Mouse (Mus musculus) testis, adult 2 months (tissue): ENCODE results near the gene Nudcd3. TPM values are rescaled to one million over a fixed set of nuclear protein-coding genes. Genes with fewer than 3 reads are reported as not detected.

Experiments
- H3K27ac ChIP-seq: fragments of 200-500 bp; 2 replicates; pipeline ENCODE4 v1.5.1; 2012; ENCODE audit warnings: low read depth, low read length; ENCODE audit not compliant: control insufficient read depth, insufficient read depth
- H3K27me3 ChIP-seq: fragments of 200-500 bp; 2 replicates; pipeline ENCODE4 v1.6.1; 2012; ENCODE audit warnings: mild to moderate bottlenecking, low read length, moderate library complexity; ENCODE audit not compliant: control insufficient read depth, insufficient read depth
- H3K36me3 ChIP-seq: fragments of 200-500 bp; 2 replicates; pipeline ENCODE4 v1.6.1; 2012; ENCODE audit warnings: mild to moderate bottlenecking, low read length; ENCODE audit not compliant: control insufficient read depth, insufficient read depth
- H3K4me1 ChIP-seq: fragments of 200-500 bp; 2 replicates; pipeline ENCODE4 v1.6.1; 2012; ENCODE audit warnings: low read length; ENCODE audit not compliant: control insufficient read depth, insufficient read depth
- H3K4me3 ChIP-seq: fragments of 200-500 bp; 2 replicates; pipeline ENCODE4 v1.5.1; 2012; ENCODE audit warnings: low read depth, mild to moderate bottlenecking, low read length, moderate library complexity, mixed read lengths; ENCODE audit not compliant: control insufficient read depth
- CTCF ChIP-seq: fragments of 200-500 bp; IDR thresholded peaks from 2 replicates; pipeline ENCODE4 v1.5.1; 2012; ENCODE audit warnings: low read depth, mild to moderate bottlenecking, inconsistent platforms, low read length, moderate library complexity; ENCODE audit not compliant: control insufficient read depth, insufficient read depth, insufficient replicate concordance
- POLR2A ChIP-seq: fragments of 200-500 bp; IDR thresholded peaks from 2 replicates; pipeline ENCODE4 v1.6.1; 2012; ENCODE audit warnings: low read depth, mild to moderate bottlenecking, inconsistent platforms, low read length, moderate library complexity; ENCODE audit not compliant: control insufficient read depth
- polyA plus RNA-seq: library from polyadenylated mRNA; depleted of rRNA; stranded (reverse); fragments of >200 nt; gene quantifications from 2 replicates; pipeline ENCODE4 v1.2.3, GENCODE M21; 2012; rRNA removed

Nudcd3 gene
- polyA plus RNA-seq, 1 experiment, result 23.5 TPM

GRCm38 (mm10) chr11:6065046-6065521, 135.1 kb downstream of the Nudcd3 start:
- Histone ChIP-seq H3K4me3 (peak overlapping the region; percentile 83), H3K27ac (no peak overlapping the region), H3K27me3 (no peaks in the 10 kb centered on the region), H3K4me1 (peaks cover 21% of the 10 kb centered on the region), H3K36me3 (no peaks in the 10 kb centered on the region)
- TF ChIP-seq CTCF, result no peak

- Histone ChIP-seq H3K36me3 (no peaks in the 10 kb centered on the region), H3K27ac (no peak overlapping the region), H3K4me3 (peak overlapping the region; percentile 83), H3K27me3 (no peaks in the 10 kb centered on the region), H3K4me1 (peaks cover 21% of the 10 kb centered on the region)
- TF ChIP-seq POLR2A (no peak), CTCF (no peak)
These were observed 135.8 kb downstream of the Nudcd3 start for GRCm38 (mm10) chr11:6064215-6065045.

- H3K27ac ChIP-seq, result no peak overlapping the region
- peaks cover 21% of the 10 kb centered on the region for H3K4me1 ChIP-seq
- TF ChIP-seq POLR2A (no peak), CTCF (no peak)
- H3K27me3 ChIP-seq, result no peaks in the 10 kb centered on the region
- H3K36me3 ChIP-seq, result no peaks in the 10 kb centered on the region
- no peak overlapping the region for H3K4me3 ChIP-seq
These were observed 136.6 kb downstream of the Nudcd3 start for GRCm38 (mm10) chr11:6063501-6064214.

- H3K36me3 ChIP-seq, result no peaks in the 10 kb centered on the region
- H3K27ac ChIP-seq, result no peak overlapping the region
- peaks cover 19% of the 10 kb centered on the region for H3K4me1 ChIP-seq
- TF ChIP-seq POLR2A (no peak), CTCF (no peak)
- no peak overlapping the region for H3K4me3 ChIP-seq
- H3K27me3 ChIP-seq, result no peaks in the 10 kb centered on the region
These were observed 137.2 kb downstream of the Nudcd3 start for GRCm38 (mm10) chr11:6063065-6063464.

GRCm38 (mm10) chr11:6062329-6062728, 137.9 kb downstream of the Nudcd3 start:
- no peak overlapping the region for H3K27ac ChIP-seq
- no peak for TF ChIP-seq POLR2A

GRCm38 (mm10) chr11:6061891-6062290, 138.3 kb downstream of the Nudcd3 start:
- Histone ChIP-seq H3K36me3 (no peaks in the 10 kb centered on the region), H3K4me1 (peaks cover 18% of the 10 kb centered on the region), H3K4me3 (no peak overlapping the region), H3K27me3 (no peaks in the 10 kb centered on the region), H3K27ac (no peak overlapping the region)
- TF ChIP-seq CTCF (no peak), POLR2A (no peak)

More at GRCm38 (mm10) chr11:6062329-6062728, 137.9 kb downstream of the Nudcd3 start:
- H3K4me1 ChIP-seq, result peaks cover 18% of the 10 kb centered on the region
- H3K36me3 ChIP-seq, result no peaks in the 10 kb centered on the region
- H3K4me3 ChIP-seq, result no peak overlapping the region
- H3K27me3 ChIP-seq, result no peaks in the 10 kb centered on the region

- no peaks in the 10 kb centered on the region for H3K27me3 ChIP-seq
- TF ChIP-seq CTCF (no peak), POLR2A (no peak)
- peaks cover 2% of the 10 kb centered on the region; the same call in 1 of the 2 replicates for H3K4me1 ChIP-seq
- no peak overlapping the region for H3K27ac ChIP-seq
- no peak overlapping the region for H3K4me3 ChIP-seq
- no peaks in the 10 kb centered on the region for H3K36me3 ChIP-seq
These were observed 141.1 kb downstream of the Nudcd3 start for GRCm38 (mm10) chr11:6059162-6059561.

Other genes with a start within 250 kb of the Nudcd3 start
- 31.7 and 33.7 TPM in 2 replicates for gene Ykt6, start 244.7 kb downstream of the Nudcd3 start, polyA plus RNA-seq
- gene Camk2b, start 134.1 kb downstream of the Nudcd3 start, polyA plus RNA-seq, result 3.4 and 3.5 TPM in 2 replicates
- 0.74 and 0.79 TPM in 2 replicates for gene A730071L15Rik, start 386 bp downstream of the Nudcd3 start, polyA plus RNA-seq
- 0.63 and 0.64 TPM in 2 replicates for gene Npc1l1, start 29.7 kb upstream of the Nudcd3 start, polyA plus RNA-seq
- gene Ddx56, start 67.4 kb upstream of the Nudcd3 start, polyA plus RNA-seq, result 30.8 and 31.3 TPM in 2 replicates
- 92.6 and 102 TPM in 2 replicates for gene Tmed4, start 74.5 kb upstream of the Nudcd3 start, polyA plus RNA-seq
- 87.1 and 90.1 TPM in 2 replicates for gene Ogdh, start 91.2 kb upstream of the Nudcd3 start, polyA plus RNA-seq
- gene Zmiz2, start 188.7 kb upstream of the Nudcd3 start, polyA plus RNA-seq, result 159 and 160 TPM in 2 replicates
- gene Ppia, start 215.0 kb upstream of the Nudcd3 start, polyA plus RNA-seq, result 609 and 709 TPM in 2 replicates
- gene H2afv, start 244.0 kb upstream of the Nudcd3 start, polyA plus RNA-seq, result 26.2 and 30.5 TPM in 2 replicates